Mouse (Mus musculus): ENCODE data around the gene Mr1.

DNA sequence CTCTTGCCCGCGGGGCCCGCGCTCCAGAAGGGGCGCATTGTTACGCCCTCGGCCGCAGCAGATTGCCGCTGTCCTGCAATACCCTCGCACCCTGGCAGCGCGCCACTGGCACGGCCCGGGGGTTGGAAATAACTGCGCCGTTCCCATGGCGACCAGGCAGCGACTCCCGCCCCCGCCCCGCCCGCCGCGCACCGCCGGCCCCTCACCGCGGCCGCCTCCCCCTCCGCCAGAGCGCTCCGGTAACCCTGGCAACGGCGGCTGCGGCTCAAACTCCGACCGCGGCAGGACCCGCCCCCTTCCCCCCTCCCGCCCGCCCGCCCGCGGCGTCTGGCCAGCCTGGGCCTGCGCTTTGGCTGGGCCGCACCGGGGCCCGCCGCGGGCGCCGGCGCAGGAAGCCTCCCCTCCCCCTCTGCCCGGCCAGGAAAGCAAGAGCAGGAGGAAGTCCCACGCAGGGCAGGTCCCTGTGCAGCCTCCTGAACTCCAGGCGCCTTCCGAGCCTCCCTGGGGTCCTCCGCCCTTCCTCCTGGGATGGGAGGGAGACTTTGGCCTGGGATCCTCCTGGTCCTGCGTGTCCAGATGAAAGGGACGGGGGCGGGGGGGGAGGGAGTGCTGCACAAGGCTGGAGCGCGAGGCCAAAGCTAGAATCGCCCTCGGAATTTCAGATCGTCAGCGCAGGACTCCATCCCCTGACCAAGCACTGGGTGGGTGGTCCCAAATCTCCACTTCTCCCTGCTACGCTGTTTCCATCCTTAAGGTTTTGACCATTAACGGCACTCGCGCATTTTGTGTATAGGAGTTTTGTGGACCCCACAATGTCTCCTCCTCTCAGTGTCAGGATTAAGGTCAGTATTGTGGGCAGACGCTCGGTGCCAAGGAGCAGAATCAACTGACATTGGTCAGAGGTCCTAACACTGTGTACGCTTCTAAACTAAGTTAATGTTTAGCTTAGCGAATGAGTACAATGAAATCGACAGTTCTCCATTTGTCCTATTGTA is 63.0 kb downstream of the Mr1 start:
- TF ChIP-seq POLR2A (IDR thresholded peaks at IDR 0.05; ENCODE audit: extremely low read depth, insufficient read depth, low read length) (no peak), CTCF (IDR thresholded peaks at IDR 0.05; ENCODE audit: extremely low read depth, insufficient read depth, low read length) (no peak)

All from cortical plate, adult 2 months (tissue).